Mouse (Mus musculus) cortical plate, adult 2 months (tissue): ENCODE data around the gene Dcp1a.

ENCODE experiments used
- CTCF ChIP-seq: fragments of 200-500 bp; IDR thresholded peaks from 2 replicates; pipeline ENCODE4 v1.5.1; 2011; ENCODE audit warnings: mild to moderate bottlenecking, control low read depth, low read length; ENCODE audit not compliant: insufficient read depth; ENCODE audit errors: extremely low read depth
- POLR2A ChIP-seq: fragments of 200-500 bp; IDR thresholded peaks from 2 replicates; pipeline ENCODE4 v1.6.1; 2011; ENCODE audit warnings: mild to moderate bottlenecking, low read length, control low read depth; ENCODE audit not compliant: insufficient read depth; ENCODE audit errors: extremely low read depth

- TF ChIP-seq CTCF: no peak
- peak; percentile 95 for TF ChIP-seq POLR2A
These were observed 69.8 kb downstream of the Dcp1a start for GRCm38 (mm10) chr14:30548965-30549776.
